Mouse (Mus musculus) B cell, adult 62 days (primary cell): Measurements from ENCODE around the gene Cdx2. TPM values are rescaled to one million over a fixed set of nuclear protein-coding genes. Genes with fewer than 3 reads are reported as not detected.

ENCODE experiments used
- total RNA-seq: library from RNA; stranded (reverse); gene quantifications from 4 replicates; pipeline ENCODE4 v1.2.4, GENCODE M21; 2023

Cdx2 gene
- not detected in 4 replicates for total RNA-seq

DNA sequence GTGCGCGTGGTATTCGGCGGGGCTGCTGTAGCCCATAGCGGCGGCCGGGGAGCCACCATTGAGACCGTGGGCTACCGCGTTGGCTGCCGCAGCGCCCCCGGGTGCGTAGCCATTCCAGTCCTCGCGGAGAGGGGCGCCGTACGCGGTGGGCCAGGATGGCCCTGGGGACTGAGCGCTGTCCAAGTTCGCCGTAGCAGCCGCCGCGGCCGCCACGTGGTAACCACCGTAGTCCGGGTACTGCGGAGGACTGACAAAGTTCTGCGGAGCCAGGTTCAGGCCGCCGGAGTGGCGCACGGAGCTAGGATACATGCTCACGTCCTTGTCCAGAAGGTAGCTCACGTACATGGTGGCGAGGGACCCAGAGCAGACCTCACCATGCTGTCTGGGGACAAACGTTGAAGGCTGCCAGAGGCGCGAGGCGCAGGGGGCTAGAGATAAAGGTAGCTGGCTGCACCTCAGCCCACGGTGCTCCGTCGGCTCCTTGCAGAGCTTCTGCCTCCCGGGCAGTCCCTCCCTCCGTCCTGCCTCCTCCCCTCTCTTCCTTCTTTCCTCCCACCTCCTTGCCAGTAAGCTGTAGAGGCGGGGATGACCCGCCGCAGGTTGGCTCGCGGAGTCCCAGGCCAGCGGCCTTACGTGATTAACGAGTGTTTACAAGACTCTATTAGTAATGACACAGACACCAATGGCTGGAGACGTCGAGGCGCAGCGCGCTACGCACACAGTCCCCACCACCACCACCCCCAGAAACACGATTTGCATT lies at the start of gene Cdx2:
TSS of gene Cdx2 (minus strand) at position 633 of the 760 bp plus-strand sequence.

DNA sequence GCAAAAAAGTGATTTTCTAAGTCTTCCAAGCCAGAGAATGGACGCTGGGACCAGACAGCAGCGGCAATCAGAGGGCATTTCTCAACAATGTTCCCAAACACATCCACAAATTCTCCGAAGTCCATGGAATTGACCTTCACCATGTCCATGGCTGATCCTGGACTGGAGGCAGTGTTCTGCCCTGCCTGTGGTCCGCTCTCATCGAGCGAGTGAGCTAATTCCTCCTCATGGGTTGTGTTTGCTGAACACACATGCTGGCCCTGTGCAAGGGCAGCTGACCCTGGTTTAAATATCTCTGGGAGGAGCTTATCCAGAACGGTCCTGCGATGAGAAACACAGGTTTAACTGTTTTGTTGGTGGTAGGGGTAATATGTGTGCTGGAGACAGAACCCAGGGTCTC lies 15.1 kb upstream of the Cdx2 start, which contains the start of gene Urad:
TSS of gene Urad (minus strand) at position 258 of the 400 bp plus-strand sequence.

DNA sequence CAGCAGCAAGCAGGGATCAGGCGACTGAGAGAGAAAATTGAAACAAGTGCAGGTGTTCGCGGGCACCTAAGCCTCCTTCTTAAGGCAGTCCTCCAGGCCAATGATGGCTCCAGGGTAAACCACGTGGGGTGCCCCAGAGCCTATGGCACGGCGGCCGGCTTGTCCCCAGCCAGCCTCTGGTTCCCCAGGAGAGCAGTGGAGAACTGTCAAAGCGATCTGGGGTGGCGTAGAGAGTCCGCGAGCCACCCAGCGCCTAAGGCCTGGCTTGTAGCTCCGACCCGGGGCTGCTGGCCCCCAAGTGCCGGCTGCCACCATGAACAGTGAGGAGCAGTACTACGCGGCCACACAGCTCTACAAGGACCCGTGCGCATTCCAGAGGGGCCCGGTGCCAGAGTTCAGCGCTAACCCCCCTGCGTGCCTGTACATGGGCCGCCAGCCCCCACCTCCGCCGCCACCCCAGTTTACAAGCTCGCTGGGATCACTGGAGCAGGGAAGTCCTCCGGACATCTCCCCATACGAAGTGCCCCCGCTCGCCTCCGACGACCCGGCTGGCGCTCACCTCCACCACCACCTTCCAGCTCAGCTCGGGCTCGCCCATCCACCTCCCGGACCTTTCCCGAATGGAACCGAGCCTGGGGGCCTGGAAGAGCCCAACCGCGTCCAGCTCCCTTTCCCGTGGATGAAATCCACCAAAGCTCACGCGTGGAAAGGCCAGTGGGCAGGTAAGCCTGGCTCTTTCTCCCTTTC lies 37.0 kb downstream of the Cdx2 start, which contains the start of gene Pdx1:
TSS of gene Pdx1 (plus strand) at position 34 of the 747 bp plus-strand sequence.

Other genes starting within 250 kb of the Cdx2 start
- gene Lnx2, start 230.7 kb downstream of the Cdx2 start, total RNA-seq = 25.2 to 27.5 TPM (median 27.4 TPM) in 4 replicates
- 94.4 to 96.4 TPM (median 95.9 TPM) in 4 replicates for gene Polr1d, start 230.2 kb downstream of the Cdx2 start, total RNA-seq
- gene Gsx1, start 118.6 kb downstream of the Cdx2 start, total RNA-seq = not detected in 4 replicates
- not detected in 4 replicates for gene Pdx1, start 37.3 kb downstream of the Cdx2 start, total RNA-seq
- not detected in 4 replicates for gene Urad, start 15.2 kb upstream of the Cdx2 start, total RNA-seq
- 1.5 to 2.9 TPM (median 1.9 TPM) in 4 replicates for gene Flt3, start 93.2 kb upstream of the Cdx2 start, total RNA-seq
- 341 to 383 TPM (median 367 TPM) in 4 replicates for gene Pan3, start 122.9 kb upstream of the Cdx2 start, total RNA-seq